Mouse (Mus musculus): ENCODE data around the gene Pclo. TPM values are rescaled to one million over a fixed set of nuclear protein-coding genes. Genes with fewer than 3 reads are reported as not detected.
"Not testable (repeated sequence)": the region's sequence is repeated elsewhere in the genome, so short reads cannot be mapped to it uniquely, and the experiment has no call there.

Gene Pclo
- total RNA-seq, 2 experiments from 2014 or later: 115 to 127 TPM

- DNase-seq: no peak
These were observed 177.3 kb downstream of the Pclo start for GRCm38 (mm10) chr5:14691995-14692394.

- DNase-seq: no peak
These were observed 182.0 kb downstream of the Pclo start for GRCm38 (mm10) chr5:14696745-14697144.

GRCm38 (mm10) chr5:14700900-14701299, 186.2 kb downstream of the Pclo start:
- DNase-seq: no peak

- no peak for DNase-seq
These were observed 190.7 kb downstream of the Pclo start for GRCm38 (mm10) chr5:14705423-14705822.

- no peak for DNase-seq
These were observed 192.6 kb downstream of the Pclo start for GRCm38 (mm10) chr5:14707311-14707710.

- no peak for DNase-seq
These were observed 208.9 kb downstream of the Pclo start for GRCm38 (mm10) chr5:14723576-14723975.

- no peak for DNase-seq
These were observed 214.0 kb downstream of the Pclo start for GRCm38 (mm10) chr5:14728676-14729253.

DNA sequence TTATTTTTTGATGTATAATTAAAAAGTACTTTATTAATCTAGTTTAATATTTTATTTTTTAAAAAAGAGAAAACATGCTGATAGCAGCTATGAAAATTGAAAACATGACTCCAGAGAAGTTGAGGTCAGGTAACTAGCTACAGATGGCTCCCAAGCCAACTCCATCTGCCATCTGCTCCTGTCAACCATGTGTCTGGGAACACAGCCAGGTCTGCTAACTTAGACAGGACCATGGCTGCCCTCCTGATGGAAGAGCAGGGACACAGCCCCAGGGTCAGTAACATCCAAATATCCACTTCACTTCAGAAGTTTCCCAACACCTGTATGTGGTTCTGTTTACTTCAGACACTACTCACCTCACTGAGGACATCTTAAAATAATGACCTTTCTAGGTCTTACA, 236.2 kb downstream of the Pclo start:
- DNase-seq: no peak

DNA sequence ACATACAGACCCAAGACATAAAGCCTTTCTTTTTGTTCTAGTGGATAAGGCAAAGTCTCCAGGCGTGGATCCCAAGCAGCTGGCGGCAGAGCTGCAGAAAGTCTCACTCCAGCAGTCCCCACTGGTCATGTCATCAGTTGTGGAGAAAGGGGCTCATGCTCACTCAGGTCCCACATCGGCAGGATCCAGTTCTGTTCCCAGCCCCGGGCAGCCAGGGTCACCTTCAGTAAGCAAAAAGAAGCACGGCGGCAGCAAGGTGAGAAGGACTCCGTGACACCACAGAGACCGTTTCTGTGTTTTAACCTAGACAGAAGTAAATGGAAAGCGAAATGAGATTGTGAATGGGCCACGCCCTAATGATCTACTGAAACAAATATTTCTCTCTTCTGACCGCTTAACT, 252.0 kb downstream of the Pclo start:
- DNase-seq: no peak

- no peak for DNase-seq
These were observed 267.8 kb downstream of the Pclo start for GRCm38 (mm10) chr5:14782362-14783082.

GRCm38 (mm10) chr5:14793891-14794290, 279.2 kb downstream of the Pclo start:
- peak; percentile 5 to 13 for DNase-seq

GRCm38 (mm10) chr5:14807136-14807535, 292.4 kb downstream of the Pclo start:
- peak in 1 of 2 experiments; percentile 7 for DNase-seq

GRCm38 (mm10) chr5:14833165-14833860, 318.6 kb downstream of the Pclo start:
- DNase-seq: no peak

DNA sequence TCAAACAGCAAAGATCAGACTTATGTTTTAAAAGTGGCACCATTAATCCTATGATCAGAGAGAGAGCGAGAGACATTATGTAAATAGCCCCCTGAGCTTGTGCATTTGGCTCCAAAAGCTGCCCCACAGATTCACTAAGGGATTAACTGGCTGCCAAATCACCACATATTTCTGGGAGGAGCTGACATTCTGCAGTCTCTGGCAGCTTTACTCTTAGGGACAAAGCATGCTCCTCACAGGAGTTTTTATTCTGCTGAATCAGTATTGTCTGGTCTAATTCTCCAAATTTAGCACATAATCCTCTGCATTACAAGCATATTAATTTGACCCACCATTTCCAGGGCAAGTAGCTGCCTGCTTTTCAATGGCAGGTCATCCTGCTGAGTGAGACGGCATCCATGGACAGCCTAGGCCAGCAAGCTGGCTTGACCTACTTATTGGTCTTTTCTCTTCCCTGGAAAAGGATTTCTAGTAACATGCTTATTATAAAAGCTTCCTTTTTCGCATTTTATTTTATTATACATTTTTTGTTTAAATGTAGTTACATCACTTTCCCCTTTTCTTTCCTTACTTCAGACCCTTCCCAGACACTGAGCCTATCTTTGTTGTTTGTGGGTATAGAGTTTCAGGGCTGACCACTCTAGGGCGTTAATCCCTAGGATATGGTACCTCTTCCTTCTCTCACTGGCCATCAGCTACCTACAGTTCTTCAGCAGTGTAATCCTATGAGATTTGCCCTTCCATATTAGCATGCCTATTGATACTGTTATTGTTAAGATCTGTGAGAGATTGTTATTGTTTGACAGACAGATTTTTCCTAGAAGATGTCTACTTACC, 319.7 kb downstream of the Pclo start:
- DNase-seq: peak; percentile 21 to 44

DNA sequence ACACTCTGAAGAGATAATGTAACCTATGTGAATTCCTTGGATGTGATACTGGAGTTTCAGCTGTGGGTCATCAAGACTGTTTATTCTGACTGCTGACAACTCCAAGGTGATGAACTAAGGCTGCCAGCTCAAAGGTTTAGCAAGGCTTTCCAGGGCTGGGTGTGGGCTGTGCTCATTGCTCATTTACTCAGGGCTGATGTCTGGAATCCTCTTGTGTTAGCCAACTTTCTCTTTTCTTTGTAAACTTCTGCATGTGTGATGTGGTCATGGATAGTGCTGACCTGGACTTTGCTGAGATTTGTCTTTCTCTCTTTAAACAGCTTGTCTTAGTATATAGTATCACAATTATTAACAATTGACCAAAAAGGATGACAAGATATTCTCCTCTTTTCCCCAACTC, 338.9 kb downstream of the Pclo start:
- no peak for DNase-seq

GRCm38 (mm10) chr5:14885291-14885690, 370.6 kb downstream of the Pclo start:
- DNase-seq: not testable (repeated sequence)

GRCm38 (mm10) chr5:14892242-14892641, 377.5 kb downstream of the Pclo start:
- no peak for DNase-seq

DNA sequence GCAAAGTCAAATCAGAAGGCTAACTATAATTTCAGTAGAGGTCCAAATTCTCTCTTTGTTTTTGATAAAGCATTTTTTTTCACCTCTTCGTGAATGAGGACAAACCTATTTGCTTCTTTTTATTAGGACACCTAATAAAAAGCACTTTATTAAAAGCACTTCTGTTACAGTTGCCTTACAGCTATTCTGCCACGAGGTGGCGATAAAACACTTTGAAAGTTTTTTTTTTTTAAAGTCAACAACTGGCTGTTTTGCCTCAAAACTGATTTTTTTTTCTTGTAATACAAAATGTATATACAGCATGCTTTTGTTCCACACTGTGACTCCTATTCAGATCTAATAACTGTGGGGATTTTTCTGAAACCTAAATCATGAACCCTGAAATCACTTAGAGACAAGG, 388.8 kb downstream of the Pclo start:
- not testable (repeated sequence) for DNase-seq

Data from layer of hippocampus, postnatal 36 days (tissue).